Mouse (Mus musculus): ENCODE measurements around the gene Slit3.

The Slit3 gene

GRCm38 (mm10) chr11:35120894-35121610, at the start of gene Slit3:
TSS of gene Slit3 (plus strand) at chr11:35121224.
- Histone ChIP-seq H3K27me3 (ENCODE audit: control insufficient read depth, insufficient read depth, low read length, poor library complexity, severe bottlenecking) (no peaks in the 10 kb centered on the region; the same call in 1 of the 2 replicates), H3K36me3 (ENCODE audit: control insufficient read depth, insufficient read depth, low read length, poor library complexity, severe bottlenecking) (no peaks in the 10 kb centered on the region)
- DNase-seq (ENCODE audit: low read depth, low spot score) = no peak

DNA sequence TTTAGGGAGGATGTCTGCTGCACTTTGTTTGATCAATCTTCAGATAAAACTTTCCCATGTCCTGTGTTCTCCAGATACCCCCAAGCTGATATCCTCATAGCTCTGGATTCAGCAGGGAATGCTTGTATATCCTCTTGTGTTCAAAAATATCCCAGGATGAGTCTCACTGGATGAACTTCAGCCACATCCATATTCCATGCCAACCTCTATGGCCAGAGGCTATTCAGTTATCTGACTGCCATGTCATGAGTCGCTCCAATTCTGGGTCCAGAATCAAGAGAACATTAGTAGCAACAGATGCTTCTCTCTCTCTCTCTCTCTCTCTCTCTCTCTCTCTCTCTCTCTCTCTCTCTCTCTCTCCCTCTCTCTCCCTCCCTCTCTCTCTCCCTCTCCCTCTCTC, 49.6 kb upstream of the Slit3 start:
- no peak for DNase-seq (ENCODE audit: low read depth, low spot score)
- Histone ChIP-seq H3K36me3 (ENCODE audit: control insufficient read depth, insufficient read depth, low read length, poor library complexity, severe bottlenecking) (no peaks in the 10 kb centered on the region), H3K27me3 (ENCODE audit: control insufficient read depth, insufficient read depth, low read length, poor library complexity, severe bottlenecking) (no peaks in the 10 kb centered on the region)

GRCm38 (mm10) chr11:35075411-35075810, 45.6 kb upstream of the Slit3 start:
- no peaks in the 10 kb centered on the region for H3K36me3 ChIP-seq (ENCODE audit: control insufficient read depth, insufficient read depth, low read length, poor library complexity, severe bottlenecking)
- no peak for DNase-seq (ENCODE audit: low read depth, low spot score)
- H3K27me3 ChIP-seq (ENCODE audit: control insufficient read depth, insufficient read depth, low read length, poor library complexity, severe bottlenecking) = no peaks in the 10 kb centered on the region

DNA sequence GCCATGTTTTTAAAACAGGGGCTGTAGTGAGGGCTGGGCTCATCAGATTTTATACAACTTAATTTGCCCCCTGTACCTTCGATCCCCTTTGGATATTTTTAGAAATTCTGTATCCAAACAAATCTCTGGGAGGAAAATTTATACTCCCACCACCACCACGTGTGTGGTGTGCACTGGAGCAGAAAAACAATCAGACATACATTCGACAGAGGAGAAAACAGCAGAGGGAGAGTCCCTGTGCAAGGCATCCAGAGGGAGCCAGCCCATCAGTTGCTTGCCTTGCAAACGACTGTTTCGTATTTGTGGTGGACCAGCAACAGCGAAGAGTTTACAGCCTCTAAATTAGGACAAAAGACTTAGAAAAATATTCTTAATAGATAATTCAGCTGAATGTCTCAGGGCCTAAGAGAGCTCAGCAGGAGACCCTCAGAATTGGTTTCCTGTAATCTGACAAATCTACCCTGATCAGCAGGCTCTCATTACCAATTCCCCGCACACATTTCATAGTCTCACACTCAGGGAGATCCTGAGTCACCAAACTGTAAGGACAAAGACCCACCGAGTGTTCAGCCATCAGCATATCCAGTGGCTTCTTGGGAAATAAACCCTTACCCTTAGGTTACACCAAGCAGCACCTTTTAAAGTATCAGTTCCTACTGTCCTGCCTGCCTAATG, 40.4 kb upstream of the Slit3 start:
- Histone ChIP-seq H3K36me3 (ENCODE audit: control insufficient read depth, insufficient read depth, low read length, poor library complexity, severe bottlenecking) (no peaks in the 10 kb centered on the region), H3K27me3 (ENCODE audit: control insufficient read depth, insufficient read depth, low read length, poor library complexity, severe bottlenecking) (no peaks in the 10 kb centered on the region)
- DNase-seq (ENCODE audit: low read depth, low spot score) = no peak

DNA sequence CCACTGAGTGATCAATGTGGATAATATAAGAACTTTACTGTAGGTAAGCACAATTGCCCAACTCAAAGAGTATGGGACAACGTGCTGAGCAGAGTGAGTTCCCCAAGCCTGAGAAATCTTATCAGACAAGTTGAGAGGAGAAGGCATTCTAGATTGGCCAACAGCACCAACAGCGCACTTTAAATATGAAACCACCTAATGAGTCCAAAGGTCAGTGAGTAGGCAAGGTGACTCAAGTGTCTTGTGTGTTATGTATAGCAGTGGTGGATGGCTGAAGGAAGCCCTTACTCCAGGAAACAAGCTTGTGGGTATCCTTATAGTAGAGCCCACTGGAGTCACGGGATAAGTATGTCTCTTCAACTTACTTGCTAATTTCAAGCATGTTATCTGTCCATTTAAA, 38.7 kb upstream of the Slit3 start:
- Histone ChIP-seq H3K27me3 (ENCODE audit: control insufficient read depth, insufficient read depth, low read length, poor library complexity, severe bottlenecking) (no peaks in the 10 kb centered on the region), H3K36me3 (ENCODE audit: control insufficient read depth, insufficient read depth, low read length, poor library complexity, severe bottlenecking) (no peaks in the 10 kb centered on the region)
- no peak for DNase-seq (ENCODE audit: low read depth, low spot score)

DNA sequence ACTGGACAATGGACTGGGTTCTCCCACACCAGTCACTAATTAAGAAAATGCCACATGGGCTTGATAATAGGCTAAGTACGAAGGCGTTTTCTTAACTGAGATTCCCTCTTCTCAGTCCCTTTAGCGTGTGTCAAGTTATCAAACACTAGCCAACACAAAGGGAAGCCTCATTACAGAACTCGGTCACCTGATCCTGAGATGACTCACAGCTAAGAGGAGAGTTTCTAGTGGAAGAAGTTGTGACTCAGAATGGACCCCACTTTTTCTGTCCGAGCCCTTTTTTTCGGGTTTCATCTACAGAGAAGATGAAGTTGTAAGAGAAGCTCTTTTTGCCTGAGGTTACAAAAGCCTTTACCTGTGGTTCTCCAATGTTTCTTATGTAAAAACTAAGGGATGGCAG, 38.0 kb upstream of the Slit3 start:
- DNase-seq (ENCODE audit: low read depth, low spot score) = no peak

GRCm38 (mm10) chr11:35085351-35085750, 35.7 kb upstream of the Slit3 start:
- no peaks in the 10 kb centered on the region for H3K36me3 ChIP-seq (ENCODE audit: control insufficient read depth, insufficient read depth, low read length, poor library complexity, severe bottlenecking)
- no peak for DNase-seq (ENCODE audit: low read depth, low spot score)
- no peaks in the 10 kb centered on the region for H3K27me3 ChIP-seq (ENCODE audit: control insufficient read depth, insufficient read depth, low read length, poor library complexity, severe bottlenecking)

More for the DNA sequence above, 38.0 kb upstream of the Slit3 start:
- Histone ChIP-seq H3K27me3 (ENCODE audit: control insufficient read depth, insufficient read depth, low read length, poor library complexity, severe bottlenecking) (no peaks in the 10 kb centered on the region), H3K36me3 (ENCODE audit: control insufficient read depth, insufficient read depth, low read length, poor library complexity, severe bottlenecking) (no peaks in the 10 kb centered on the region)

GRCm38 (mm10) chr11:35086029-35086428, 35.0 kb upstream of the Slit3 start:
- Histone ChIP-seq H3K36me3 (ENCODE audit: control insufficient read depth, insufficient read depth, low read length, poor library complexity, severe bottlenecking) (no peaks in the 10 kb centered on the region), H3K27me3 (ENCODE audit: control insufficient read depth, insufficient read depth, low read length, poor library complexity, severe bottlenecking) (no peaks in the 10 kb centered on the region)
- DNase-seq (ENCODE audit: low read depth, low spot score) = no peak

GRCm38 (mm10) chr11:35087454-35087853, 33.6 kb upstream of the Slit3 start:
- Histone ChIP-seq H3K27me3 (ENCODE audit: control insufficient read depth, insufficient read depth, low read length, poor library complexity, severe bottlenecking) (no peaks in the 10 kb centered on the region), H3K36me3 (ENCODE audit: control insufficient read depth, insufficient read depth, low read length, poor library complexity, severe bottlenecking) (no peaks in the 10 kb centered on the region)
- peak; percentile 54 for DNase-seq (ENCODE audit: low read depth, low spot score)

DNA sequence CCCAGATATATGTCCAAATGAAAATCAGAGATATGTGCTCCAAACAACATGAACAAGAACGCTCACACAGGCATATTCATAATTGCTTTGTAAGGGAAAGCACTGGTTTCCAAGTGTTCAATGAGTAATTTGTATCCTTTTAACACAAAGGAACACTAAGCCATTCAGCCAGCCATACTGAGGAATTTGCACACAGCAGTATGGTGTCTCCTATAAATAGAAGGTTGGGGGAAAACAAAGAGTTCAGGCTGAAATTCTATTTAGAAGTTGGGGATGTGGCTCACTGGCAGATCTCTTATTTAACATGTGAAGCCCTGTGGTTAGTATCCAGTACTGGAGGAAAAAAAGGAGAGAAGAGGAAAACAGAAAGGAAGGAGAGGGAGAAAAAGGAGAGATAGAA, 32.9 kb upstream of the Slit3 start:
- no peak for DNase-seq (ENCODE audit: low read depth, low spot score)

GRCm38 (mm10) chr11:35090629-35091335, 30.2 kb upstream of the Slit3 start:
- peak; percentile 92 for DNase-seq (ENCODE audit: low read depth, low spot score)
- no peaks in the 10 kb centered on the region for H3K36me3 ChIP-seq (ENCODE audit: control insufficient read depth, insufficient read depth, low read length, poor library complexity, severe bottlenecking)
- no peaks in the 10 kb centered on the region for H3K27me3 ChIP-seq (ENCODE audit: control insufficient read depth, insufficient read depth, low read length, poor library complexity, severe bottlenecking)

More for the DNA sequence above, 32.9 kb upstream of the Slit3 start:
- Histone ChIP-seq H3K36me3 (ENCODE audit: control insufficient read depth, insufficient read depth, low read length, poor library complexity, severe bottlenecking) (no peaks in the 10 kb centered on the region), H3K27me3 (ENCODE audit: control insufficient read depth, insufficient read depth, low read length, poor library complexity, severe bottlenecking) (no peaks in the 10 kb centered on the region)

DNA sequence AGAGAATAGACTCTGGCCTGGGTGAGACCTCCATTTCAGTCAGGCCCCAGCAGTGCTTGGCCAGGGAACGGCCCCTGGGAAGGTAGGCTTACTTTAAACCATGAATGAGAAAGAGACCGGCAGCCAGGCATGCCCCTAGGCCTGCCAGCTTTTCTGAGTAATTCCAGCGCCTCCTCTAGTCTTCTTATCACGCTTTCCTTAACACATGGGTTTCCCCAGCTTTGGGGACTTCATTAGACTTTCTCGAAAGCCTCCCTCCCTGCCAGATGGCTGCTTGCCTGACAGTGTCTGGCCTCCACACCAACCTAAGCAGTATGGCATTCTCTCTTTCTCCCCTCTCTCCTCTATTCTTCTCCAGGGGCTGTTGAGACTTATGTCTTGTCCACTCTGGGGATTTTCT, 24.5 kb upstream of the Slit3 start:
- Histone ChIP-seq H3K27me3 (ENCODE audit: control insufficient read depth, insufficient read depth, low read length, poor library complexity, severe bottlenecking) (no peaks in the 10 kb centered on the region), H3K36me3 (ENCODE audit: control insufficient read depth, insufficient read depth, low read length, poor library complexity, severe bottlenecking) (no peaks in the 10 kb centered on the region)
- no peak for DNase-seq (ENCODE audit: low read depth, low spot score)

- no peak for DNase-seq (ENCODE audit: low read depth, low spot score)
- no peaks in the 10 kb centered on the region for H3K36me3 ChIP-seq (ENCODE audit: control insufficient read depth, insufficient read depth, low read length, poor library complexity, severe bottlenecking)
- H3K27me3 ChIP-seq (ENCODE audit: control insufficient read depth, insufficient read depth, low read length, poor library complexity, severe bottlenecking) = no peaks in the 10 kb centered on the region
Observed at GRCm38 (mm10) chr11:35109781-35110180, 11.2 kb upstream of the Slit3 start.

- DNase-seq (ENCODE audit: low read depth, low spot score) = no peak
- Histone ChIP-seq H3K27me3 (ENCODE audit: control insufficient read depth, insufficient read depth, low read length, poor library complexity, severe bottlenecking) (no peaks in the 10 kb centered on the region), H3K36me3 (ENCODE audit: control insufficient read depth, insufficient read depth, low read length, poor library complexity, severe bottlenecking) (no peaks in the 10 kb centered on the region)
Observed at GRCm38 (mm10) chr11:35110784-35111183, 10.2 kb upstream of the Slit3 start.

DNA sequence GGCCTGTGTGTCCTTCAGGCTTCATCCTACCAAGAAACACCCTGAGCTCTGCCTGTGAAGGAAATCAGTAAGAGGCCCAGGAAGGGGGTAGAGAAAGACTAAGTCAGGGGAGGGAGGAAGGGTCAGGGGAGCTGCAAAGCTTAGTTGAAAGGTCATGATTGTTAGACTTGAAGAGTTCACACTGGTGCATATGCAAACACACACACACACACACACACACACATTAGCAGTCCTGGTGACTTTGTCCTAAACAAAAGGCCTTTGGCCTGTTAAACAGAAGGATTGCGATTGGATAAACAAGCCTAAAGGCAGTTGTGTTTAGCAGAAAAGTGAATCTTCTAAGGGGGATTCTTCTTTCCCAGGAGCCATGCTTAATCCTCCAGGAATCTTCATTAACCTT, 7.7 kb upstream of the Slit3 start:
- no peak for DNase-seq (ENCODE audit: low read depth, low spot score)
- Histone ChIP-seq H3K27me3 (ENCODE audit: control insufficient read depth, insufficient read depth, low read length, poor library complexity, severe bottlenecking) (no peaks in the 10 kb centered on the region), H3K36me3 (ENCODE audit: control insufficient read depth, insufficient read depth, low read length, poor library complexity, severe bottlenecking) (no peaks in the 10 kb centered on the region)

Data from splenic B cell, adult 2 months (primary cell).